Mouse (Mus musculus) midbrain, embryonic 10.5 days (tissue): Measurements from ENCODE around the gene Nos2. TPM values are rescaled to one million over a fixed set of nuclear protein-coding genes. Genes with fewer than 3 reads are reported as not detected.
"Not testable (repeated sequence)": the region's sequence is repeated elsewhere in the genome, so short reads cannot be mapped to it uniquely, and the experiment has no call there.

Experiments used
- DNase-seq: peaks from one replicate; pipeline ENCODE4 v3.0.0-alpha.2; 2017; ENCODE audit warnings: low spot score
- H3K27ac ChIP-seq: fragments of 300-500 bp; sonication (generic); replicated peaks from 2 replicates; pipeline ENCODE4 v1.5.1; 2016; ENCODE audit warnings: mild to moderate bottlenecking
- H3K27me3 ChIP-seq: fragments of 300-500 bp; sonication (generic); 2 replicates; pipeline ENCODE4 v1.6.1; 2016; ENCODE audit warnings: low read depth, mild to moderate bottlenecking; ENCODE audit not compliant: poor library complexity, severe bottlenecking
- H3K36me3 ChIP-seq: fragments of 300-500 bp; sonication (generic); 2 replicates; pipeline ENCODE4 v1.6.1; 2016; ENCODE audit warnings: mild to moderate bottlenecking, moderate library complexity
- H3K4me1 ChIP-seq: fragments of 300-500 bp; sonication (generic); 2 replicates; pipeline ENCODE4 v1.6.1; 2016
- H3K4me3 ChIP-seq: fragments of 300-500 bp; sonication (generic); 2 replicates; pipeline ENCODE4 v1.5.1; 2016; ENCODE audit warnings: mild to moderate bottlenecking, moderate library complexity
- H3K9me3 ChIP-seq: fragments of 300-500 bp; sonication (generic); replicated peaks from 2 replicates; pipeline ENCODE4 v1.6.1; 2016; ENCODE audit warnings: mild to moderate bottlenecking
- WGBS: fragments of 180-500 bp; shearing (Covaris S2); methylation state at CpG from one replicate; pipeline ENCODE4 v1.1.7; 2016; 5-methylcytosine and 5-hydroxymethylcytosine counted together
- polyA plus RNA-seq: library from polyadenylated mRNA; unstranded; fragments of >200 nt; fragmentation: Nextera tagmentation; extraction: Ambion mirVana; gene quantifications from 2 replicates; pipeline ENCODE4 v1.2.1, GENCODE M21; 2016

The Nos2 gene
- polyA plus RNA-seq, 1 experiment from 2014 or later = 0.93 TPM

- no peak overlapping the region for H3K27ac ChIP-seq
- WGBS = 87% methylated on average over 10 of the region's 10 CpGs
- DNase-seq = no peak
- H3K36me3 ChIP-seq = no peaks in the 10 kb centered on the region
- no peaks in the 10 kb centered on the region for H3K9me3 ChIP-seq
- no peak overlapping the region for H3K4me3 ChIP-seq
- H3K4me1 ChIP-seq = peaks cover 7% of the 10 kb centered on the region
- H3K27me3 ChIP-seq = no peaks in the 10 kb centered on the region
These were observed 83.4 kb downstream of the Nos2 start for GRCm38 (mm10) chr11:79003769-79004638.

- Histone ChIP-seq H3K36me3 (no peaks in the 10 kb centered on the region), H3K4me1 (peaks cover 4% of the 10 kb centered on the region; the same call in 1 of the 2 replicates), H3K9me3 (no peaks in the 10 kb centered on the region), H3K27ac (no peak overlapping the region), H3K27me3 (no peaks in the 10 kb centered on the region), H3K4me3 (no peak overlapping the region)
- no peak for DNase-seq
- WGBS = 89% methylated on average over 14 of the region's 14 CpGs
These were observed 85.2 kb downstream of the Nos2 start for GRCm38 (mm10) chr11:79005578-79006394.

- Histone ChIP-seq H3K36me3 (no peaks in the 10 kb centered on the region), H3K9me3 (no peaks in the 10 kb centered on the region), H3K4me3 (no peak overlapping the region), H3K27me3 (no peaks in the 10 kb centered on the region), H3K27ac (no peak overlapping the region), H3K4me1 (peaks cover 4% of the 10 kb centered on the region; the same call in 1 of the 2 replicates)
- DNase-seq = no peak
- 80% methylated on average over 5 of the region's 5 CpGs for WGBS
These were observed 85.8 kb downstream of the Nos2 start for GRCm38 (mm10) chr11:79006417-79006816.

- H3K27ac ChIP-seq, DNase-seq, H3K36me3 ChIP-seq, H3K4me1 ChIP-seq, H3K4me3 ChIP-seq, H3K9me3 ChIP-seq, H3K27me3 ChIP-seq: not testable (repeated sequence)
- 90% methylated on average over 3 of the region's 3 CpGs for WGBS
These were observed 86.8 kb downstream of the Nos2 start for GRCm38 (mm10) chr11:79007356-79007755.

GRCm38 (mm10) chr11:79008007-79008775 is 87.6 kb downstream of the Nos2 start:
- no peak overlapping the region for H3K27ac ChIP-seq
- H3K27me3 ChIP-seq = no peaks in the 10 kb centered on the region
- no peaks in the 10 kb centered on the region for H3K9me3 ChIP-seq
- no peak overlapping the region for H3K4me3 ChIP-seq
- WGBS = 85% methylated on average over 6 of the region's 6 CpGs
- no peaks in the 10 kb centered on the region for H3K4me1 ChIP-seq
- DNase-seq = no peak
- H3K36me3 ChIP-seq = no peaks in the 10 kb centered on the region

- no peak for DNase-seq
- H3K27me3 ChIP-seq = no peaks in the 10 kb centered on the region
- no peaks in the 10 kb centered on the region for H3K36me3 ChIP-seq
- no peaks in the 10 kb centered on the region for H3K9me3 ChIP-seq
- H3K4me1 ChIP-seq = peaks cover 4% of the 10 kb centered on the region
- WGBS = 92% methylated on average over 7 of the region's 7 CpGs
- no peak overlapping the region for H3K27ac ChIP-seq
- H3K4me3 ChIP-seq = no peak overlapping the region
These were observed 88.3 kb downstream of the Nos2 start for GRCm38 (mm10) chr11:79008891-79009290.

Other genes starting within 250 kb of the Nos2 start
- gene Nlk, start 223.4 kb upstream of the Nos2 start, polyA plus RNA-seq = 18.5 and 21.1 TPM in 2 replicates
- gene Ccnq, start 169.1 kb upstream of the Nos2 start, polyA plus RNA-seq = 39.5 and 40.5 TPM in 2 replicates
- 20.7 and 21.8 TPM in 2 replicates for gene Lyrm9, start 94.2 kb upstream of the Nos2 start, polyA plus RNA-seq
- gene Lgals9, start 64.2 kb downstream of the Nos2 start, polyA plus RNA-seq = 2.6 and 4.9 TPM in 2 replicates
- gene Ksr1, start 225.6 kb downstream of the Nos2 start, polyA plus RNA-seq = 1.7 and 2.5 TPM in 2 replicates